Mouse (Mus musculus) naive thymus-derived CD4-positive, alpha-beta T cell, adult 2 months (primary cell): ENCODE measurements around the gene Atl3.
"Not testable (repeated sequence)": the region's sequence is repeated elsewhere in the genome, so short reads cannot be mapped to it uniquely, and the experiment has no call there.

Source experiments
- DNase-seq: peaks from one replicate; pipeline ENCODE4 v3.0.0-alpha.2; 2011; ENCODE audit warnings: low read depth

The Atl3 gene

GRCm38 (mm10) chr19:7493352-7494186 lies at the start of gene Atl3:
Gene Atl3, plus strand, starts transcription at chr19:7494040.
- DNase-seq, result peak; percentile 38

DNA sequence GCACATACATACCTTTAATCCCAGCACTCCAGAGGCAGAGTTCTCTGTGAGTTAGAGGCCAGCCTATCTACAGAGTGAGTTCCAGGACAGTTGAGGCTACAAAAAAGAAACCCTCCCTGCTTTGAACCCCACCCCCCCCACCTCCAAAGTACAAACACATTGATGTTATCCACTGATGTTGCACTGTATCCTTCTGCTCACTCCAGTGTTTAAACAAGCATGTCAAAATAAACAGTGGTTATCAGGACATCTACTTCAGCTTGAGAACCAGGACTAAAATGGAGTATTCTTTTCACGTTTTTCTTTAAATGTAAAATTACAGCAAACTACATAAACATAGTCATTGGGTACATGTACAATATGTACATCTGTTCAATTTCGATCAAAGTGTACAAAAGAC lies 48.7 kb upstream of the Atl3 start:
- DNase-seq, result no peak

DNA sequence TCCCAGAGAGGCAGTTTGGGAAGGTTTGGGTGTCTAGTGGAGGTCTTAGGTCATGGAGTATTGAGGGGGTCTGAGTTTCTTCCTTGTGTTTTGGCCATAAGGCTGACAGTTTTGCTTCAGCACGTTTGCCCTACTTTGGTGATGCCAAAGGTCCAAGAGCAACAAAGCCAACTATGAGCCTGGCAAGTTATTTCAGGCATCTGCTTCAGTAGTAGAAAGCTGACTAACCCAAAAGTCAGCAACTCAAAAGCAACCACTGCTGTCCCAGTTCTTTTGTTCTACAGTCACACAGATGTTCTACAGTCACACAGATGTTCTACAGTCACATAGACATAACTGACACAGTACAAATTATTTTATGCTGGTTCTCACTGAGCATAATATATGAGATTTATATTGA lies 48.2 kb upstream of the Atl3 start:
- DNase-seq, result no peak

- DNase-seq, result no peak
These were observed 37.0 kb upstream of the Atl3 start for GRCm38 (mm10) chr19:7456803-7457202.

DNA sequence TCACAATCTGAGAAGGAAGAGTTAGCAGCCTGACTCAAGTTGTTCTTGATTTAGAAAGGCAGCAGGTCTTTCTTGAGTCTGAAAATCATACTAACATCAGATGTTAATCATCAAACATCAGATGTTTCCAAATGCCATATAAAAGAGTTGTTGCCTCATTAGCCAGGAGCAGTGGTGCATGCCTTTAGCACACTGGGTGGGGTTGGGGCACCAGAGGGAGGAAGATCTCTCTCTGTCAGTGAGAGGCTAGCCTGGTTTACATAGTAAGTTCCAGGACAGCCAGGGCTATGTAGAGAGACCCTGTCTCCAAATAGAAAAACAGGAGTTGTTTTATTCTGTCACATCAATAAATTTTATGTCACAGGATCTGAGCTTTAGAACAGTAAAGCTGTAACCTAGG lies 34.9 kb upstream of the Atl3 start:
- DNase-seq, result no peak

DNA sequence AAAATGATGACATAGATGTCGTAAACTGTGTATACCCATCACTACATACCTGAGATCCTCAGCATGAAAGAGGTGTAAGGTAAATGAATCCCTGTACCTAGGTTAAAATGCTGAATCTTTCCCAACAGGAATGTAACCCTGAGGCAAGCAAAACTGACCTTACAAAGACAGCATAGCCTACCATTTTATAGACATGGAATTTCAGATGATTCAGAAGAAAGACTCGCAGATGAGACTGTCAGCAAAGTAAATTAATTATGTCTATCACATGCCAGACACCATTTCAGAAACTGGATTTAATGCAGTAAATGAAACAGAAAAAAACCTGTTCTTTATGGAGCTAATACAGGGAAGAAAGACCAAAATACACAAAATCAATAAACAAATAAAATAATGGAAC lies 34.5 kb upstream of the Atl3 start:
- DNase-seq, result no peak

DNA sequence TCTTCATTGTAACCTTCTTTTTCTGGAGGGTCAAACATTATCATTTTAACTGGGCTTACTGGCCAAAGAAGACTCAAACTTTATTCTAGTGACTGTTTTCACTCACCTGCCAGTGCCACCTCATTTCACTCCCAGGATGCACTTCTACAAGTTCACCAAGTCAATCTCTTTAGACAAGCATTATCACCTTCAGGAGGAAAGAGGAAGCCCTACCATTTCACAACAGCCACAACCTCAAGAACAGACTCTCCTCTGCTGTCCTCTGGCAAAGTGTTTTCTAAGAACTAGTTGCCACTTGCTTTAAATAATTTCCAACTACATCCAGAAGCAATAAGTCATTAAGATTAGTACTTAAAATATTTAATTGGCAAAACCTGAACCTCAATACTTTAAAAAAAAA lies 25.9 kb upstream of the Atl3 start:
- no peak for DNase-seq

DNA sequence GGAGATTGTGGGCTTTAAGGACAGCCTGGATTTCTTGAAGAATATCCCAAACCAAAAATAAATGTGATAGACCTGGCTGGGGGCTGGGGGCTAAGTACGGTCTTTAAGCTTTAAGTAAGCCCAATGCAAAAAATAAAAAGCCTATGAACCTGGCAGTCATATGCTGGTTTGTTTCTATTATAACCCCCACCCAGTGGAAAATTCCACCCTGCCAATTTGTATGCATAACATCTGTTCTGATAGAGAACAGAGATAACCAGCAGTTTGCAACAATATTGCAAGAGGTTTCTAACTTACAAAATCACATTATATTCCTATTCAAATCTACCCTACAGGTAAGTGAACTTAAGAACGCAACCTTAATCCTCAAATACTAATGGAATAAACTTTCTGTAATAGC lies 23.2 kb upstream of the Atl3 start:
- no peak for DNase-seq

DNA sequence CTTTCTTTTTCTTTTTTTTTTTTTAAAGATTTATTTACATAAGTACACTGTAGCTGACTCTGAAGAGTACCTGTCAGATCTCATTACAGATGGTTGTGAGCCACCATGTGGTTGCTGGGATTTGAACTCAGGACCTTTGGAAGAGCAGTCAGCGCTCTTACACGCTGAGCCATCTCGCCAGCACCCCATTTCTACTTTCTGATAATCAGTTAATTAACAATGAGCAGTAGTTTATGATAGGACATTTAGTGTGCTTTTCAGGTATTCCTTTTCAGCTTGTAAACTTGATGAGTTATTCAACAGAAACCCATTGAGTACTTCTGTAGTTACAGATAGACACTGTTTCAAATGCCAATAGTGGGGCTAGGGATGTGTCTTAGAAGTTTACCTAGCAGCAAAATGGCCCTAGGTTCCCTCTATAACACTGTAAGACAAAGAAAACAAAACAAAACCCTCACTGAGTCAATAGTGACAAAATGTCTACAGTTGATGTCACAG lies 14.0 kb upstream of the Atl3 start:
- no peak for DNase-seq

GRCm38 (mm10) chr19:7481541-7482265 lies 12.1 kb upstream of the Atl3 start:
- peak; percentile 51 for DNase-seq

DNA sequence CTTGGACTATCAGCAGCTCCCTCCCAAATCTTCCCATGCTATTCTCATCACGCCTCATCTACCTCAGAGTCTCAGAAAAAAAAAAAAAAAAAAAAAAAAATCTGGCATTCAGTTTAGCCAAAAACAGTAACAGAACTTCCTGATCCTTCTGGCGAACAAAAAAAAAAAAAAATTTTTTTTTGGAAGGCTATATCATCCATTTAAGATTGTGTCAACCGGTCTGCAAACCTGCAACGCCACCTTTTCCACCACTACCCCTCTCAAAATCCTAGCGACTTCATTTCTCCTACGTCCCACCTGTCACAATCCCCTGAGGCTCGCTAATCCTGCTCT lies 11.6 kb upstream of the Atl3 start:
- no peak for DNase-seq

GRCm38 (mm10) chr19:7482599-7483511 lies 11.0 kb upstream of the Atl3 start, which contains the start of gene Rtn3:
Gene Rtn3, minus strand, starts transcription at chr19:7483281.
- DNase-seq, result peak; percentile 98

GRCm38 (mm10) chr19:7483512-7483882 lies 10.3 kb upstream of the Atl3 start:
- DNase-seq, result no peak

- DNase-seq, result no peak
These were observed 9.8 kb upstream of the Atl3 start for GRCm38 (mm10) chr19:7484076-7484475.

- no peak for DNase-seq
These were observed 6.2 kb upstream of the Atl3 start for GRCm38 (mm10) chr19:7487680-7488079.

DNA sequence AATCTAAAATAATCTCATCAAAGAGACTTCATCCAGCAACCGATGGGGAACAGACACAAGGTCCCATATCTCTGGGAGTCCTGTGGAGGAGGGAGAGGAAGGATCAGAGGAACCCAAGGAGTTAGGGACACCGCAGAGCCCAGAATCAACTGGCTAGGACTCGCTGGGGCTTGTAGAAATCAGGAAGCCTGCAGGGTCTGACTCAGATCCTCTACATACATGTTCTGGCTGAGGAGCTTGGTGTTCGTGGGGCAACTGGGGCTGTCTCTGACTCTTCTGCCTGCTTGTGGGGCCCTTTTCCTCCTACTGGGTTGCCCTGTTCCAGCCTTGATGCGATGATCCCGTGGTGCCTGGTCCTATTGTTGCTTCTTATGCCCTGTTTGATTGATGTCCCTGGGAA lies 1.9 kb upstream of the Atl3 start:
- DNase-seq, result no peak

DNA sequence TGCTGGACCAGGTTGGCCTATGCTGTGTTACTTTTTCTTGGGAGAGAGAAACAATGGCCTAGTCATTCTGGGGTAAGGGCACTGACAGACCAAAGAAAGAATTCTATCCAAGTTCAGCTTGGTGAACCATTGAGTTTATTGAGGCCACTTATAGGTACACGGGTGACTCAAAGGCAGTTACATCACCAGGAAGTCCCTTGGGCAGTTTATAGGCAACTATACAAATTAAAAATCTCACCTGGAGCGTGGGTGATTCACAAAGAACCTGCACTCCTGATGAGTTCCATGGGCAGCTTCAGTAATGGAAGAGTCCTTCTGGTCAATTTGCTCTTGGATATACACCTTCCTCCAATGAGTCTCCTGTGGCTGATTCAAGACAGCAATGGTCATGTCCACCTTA lies 1.2 kb upstream of the Atl3 start:
- no peak for DNase-seq

GRCm38 (mm10) chr19:7494187-7495015 lies 561 bp downstream of the Atl3 start:
- peak; percentile 91 for DNase-seq

GRCm38 (mm10) chr19:7495221-7496038 lies 1.6 kb downstream of the Atl3 start:
- peak; percentile 59 for DNase-seq

DNA sequence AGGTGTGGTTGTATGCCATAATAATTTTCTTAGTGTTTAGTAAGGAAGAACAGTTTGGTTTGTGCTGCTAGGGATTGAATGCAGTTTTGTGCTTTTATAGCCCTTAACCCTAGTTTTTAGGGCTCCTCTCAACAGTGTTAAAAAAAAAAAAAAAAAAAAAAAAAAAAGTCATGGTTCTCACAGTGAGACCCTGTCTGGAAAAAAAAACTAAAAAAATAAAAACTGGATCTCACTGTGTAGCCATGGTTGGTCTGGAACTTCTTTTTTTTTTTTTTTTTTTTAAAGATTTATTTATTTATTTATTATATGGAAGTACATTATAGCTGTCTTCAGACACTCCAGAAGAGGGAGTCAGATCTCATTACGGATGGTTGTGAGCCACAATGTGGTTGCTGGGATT lies 2.2 kb downstream of the Atl3 start:
- DNase-seq, result not testable (repeated sequence)

DNA sequence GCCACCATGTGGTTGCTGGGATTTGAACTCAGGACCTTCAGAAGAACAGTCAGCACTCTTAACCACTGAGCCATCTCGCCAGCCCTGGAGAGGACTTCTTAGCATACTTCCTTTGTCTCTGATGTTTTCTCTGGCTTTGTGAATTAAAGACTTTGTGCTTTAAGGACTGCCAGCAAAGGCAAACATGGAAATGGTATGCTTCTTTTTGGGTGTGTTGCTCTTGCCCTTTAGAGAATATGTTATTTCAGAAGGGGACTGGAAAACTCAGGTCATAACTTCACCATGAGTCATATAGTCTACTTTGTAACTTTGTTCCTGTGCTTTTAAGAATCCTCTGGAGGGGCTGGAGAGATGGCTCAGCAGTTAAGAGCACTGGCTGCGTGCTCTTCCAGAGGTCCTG lies 5.0 kb downstream of the Atl3 start:
- peak; percentile 20 for DNase-seq
